ENCODE assay signal across 8 mouse cellular contexts in genomic region chr9:62857719-62858261, GRCm38 (mm10). TPM values are rescaled to one million over a fixed set of nuclear protein-coding genes. Genes with fewer than 3 reads are reported as not detected.
DNase-seq lines count a peak whose midpoint lies in the region; ATAC-seq lines count a peak whose summit lies in the region.

Gene Calml4 (plus strand): TSS chr9:62858080.

- H3K4me1 ChIP-seq in embryonic facial prominence, embryonic 10.5 days, result peaks cover 29% of the 10 kb centered on the region
- H3K4me1 ChIP-seq in heart, embryonic 16.5 days (ENCODE audit: control insufficient read depth, insufficient read depth, low read length), result peaks cover 10% of the 10 kb centered on the region
- H3K4me1 ChIP-seq in megakaryocyte, embryonic 14.5 days, result peaks cover 50% of the 10 kb centered on the region

- peak; percentile 62 for DNase-seq in adrenal gland, adult 8-10 months
- DNase-seq in embryonic facial prominence, embryonic 10.5 days (ENCODE audit: low spot score), result peak; percentile 39
- DNase-seq in kidney, postnatal 25 days, result peak; percentile 96 to 97
- peak; percentile 46 for DNase-seq in testis, postnatal 14 days (ENCODE audit: low spot score)
- no peak for DNase-seq in layer of hippocampus, adult 18-20 months (ENCODE audit: low spot score in 2 of 2)
- DNase-seq in spleen, adult 12 weeks (ENCODE audit: low spot score), result no peak

- 54% methylated on average over 20 of the region's 20 CpGs for WGBS in embryonic facial prominence, embryonic 10.5 days
- 50% methylated on average over 20 of the region's 20 CpGs for WGBS in heart, embryonic 16.5 days

- H3K36me3 ChIP-seq in embryonic facial prominence, embryonic 10.5 days (replicated peaks), result no peaks in the 10 kb centered on the region
- H3K36me3 ChIP-seq in heart, embryonic 16.5 days (ENCODE audit: control insufficient read depth, insufficient read depth), result no peaks in the 10 kb centered on the region
- no peaks in the 10 kb centered on the region for H3K36me3 ChIP-seq in megakaryocyte, embryonic 14.5 days (replicated peaks; ENCODE audit: low read length)

- 0 out of 2 replicates have a peak within 1 kb of the TSS, but pooled peaks have one; percentile 47 for H3K9ac ChIP-seq in heart, embryonic 16.5 days (ENCODE audit: low read length)

- ATAC-seq in heart, embryonic 16.5 days (replicated peaks; ENCODE audit: extremely low read depth, insufficient read depth, low FRiP score), result peak; percentile 61; the same call in 1 of the 2 replicates

- peaks cover 5% of the 10 kb centered on the region; the same call in 1 of the 2 replicates for H3K27me3 ChIP-seq in embryonic facial prominence, embryonic 10.5 days (replicated peaks; ENCODE audit: low read depth, poor library complexity, severe bottlenecking)
- H3K27me3 ChIP-seq in heart, embryonic 16.5 days (ENCODE audit: control insufficient read depth, insufficient read depth, low read length), result no peaks in the 10 kb centered on the region
- H3K27me3 ChIP-seq in megakaryocyte, embryonic 14.5 days (replicated peaks), result peaks cover 13% of the 10 kb centered on the region

- H3K4me3 ChIP-seq in embryonic facial prominence, embryonic 10.5 days, result peak within 1 kb of the TSS; percentile 17; the same call in 1 of the 2 replicates
- H3K4me3 ChIP-seq in heart, embryonic 16.5 days (ENCODE audit: low read length), result 0 out of 2 replicates have a peak within 1 kb of the TSS, but pooled peaks have one; percentile 11
- H3K4me3 ChIP-seq in megakaryocyte, embryonic 14.5 days (replicated peaks), result peak within 1 kb of the TSS; percentile 47

- peak within 1 kb of the TSS; percentile 40; the same call in 1 of the 2 replicates for H3K4me2 ChIP-seq in heart, embryonic 16.5 days (ENCODE audit: low read depth, low read length)

- H3K9me3 ChIP-seq in embryonic facial prominence, embryonic 10.5 days, result no peaks in the 10 kb centered on the region
- H3K9me3 ChIP-seq in heart, embryonic 16.5 days (replicated peaks; ENCODE audit: control insufficient read depth, low read length), result no peaks in the 10 kb centered on the region
- no peaks in the 10 kb centered on the region for H3K9me3 ChIP-seq in megakaryocyte, embryonic 14.5 days

- H3K27ac ChIP-seq in embryonic facial prominence, embryonic 10.5 days (replicated peaks), result peak within 1 kb of the TSS; percentile 66
- no peak within 1 kb of the TSS for H3K27ac ChIP-seq in heart, embryonic 16.5 days (ENCODE audit: low read length)

RNA-seq across cellular contexts. Expression of gene Calml4, which starts in this region (rescaled TPM):
- total RNA-seq in adrenal gland, adult 8-10 months (2022), result 10 to 100 TPM in 2 of 4 experiments, 1 to 10 TPM in 2; 7.4 to 13.6 (median 10.6) TPM
- polyA plus RNA-seq in embryonic facial prominence, embryonic 10.5 days (2016; fragmentation: Nextera tagmentation; extraction: Ambion mirVana), result 0.36 and 0.67 TPM in 2 replicates
- 3.4 and 4.2 TPM in 2 replicates for polyA plus RNA-seq in heart, embryonic 16.5 days (2015; fragmentation: Nextera tagmentation; extraction: Ambion mirVana)
- 2.3 TPM in 1 of 2 replicates, not detected in the other for polyA plus RNA-seq in megakaryocyte, embryonic 14.5 days (2012; ENCODE audit: insufficient read depth, low replicate concordance)
- total RNA-seq in layer of hippocampus, adult 18-20 months (2021), result 1 to 10 TPM; 1.8 to 2.0 TPM

Comparison
In these comparisons a context has a peak if more than half of its experiments do, and no peak if none do; other contexts are left out.
1. Peak in DNase-seq, H3K4me3 ChIP-seq and H3K27ac ChIP-seq in embryonic facial prominence, embryonic 10.5 days; RNA of the gene not detected or under 1 TPM.
2. DNase-seq: peak in adrenal gland, adult 8-10 months (single experiment), kidney, postnatal 25 days (2 of 2) and testis, postnatal 14 days (single experiment); none in layer of hippocampus, adult 18-20 months (0 of 2) and spleen, adult 12 weeks (single experiment).
3. Peak in every context shown above with its lines, with median percentiles within 50 percentile points of each other: H3K4me3 ChIP-seq.